Mouse (Mus musculus): ENCODE data around the gene Itgae. TPM values are rescaled to one million over a fixed set of nuclear protein-coding genes. Genes with fewer than 3 reads are reported as not detected.

The Itgae gene
- polyA plus RNA-seq, 1 experiment from 2014 or later: 0.05 TPM

- DNase-seq (ENCODE audit: low read depth, low spot score): no peak
- no peak for ATAC-seq
- H3K27me3 ChIP-seq: no peaks in the 10 kb centered on the region
- POLR2A ChIA-PET: interaction anchor here (1.4 kb wide), 1 partner anchor 11 kb away, joined by 7 read pairs; the partner anchor contains the start of genes Ctns and Shpk
- CTCF ChIA-PET: interaction anchor here (0.9 to 3.4 kb wide), 3 partner anchors 8 to 21 kb away, joined by 4 to 9 read pairs (median 5); partner anchors contain the start of gene Ctns
- TF ChIP-seq CTCF (IDR thresholded peaks at IDR 0.05): no peak
- in situ Hi-C loops (cut with MboI; ENCODE audit: low pct_unique_long_range_greater_than_20kb): no loop called here
These were observed 96.8 kb downstream of the Itgae start for GRCm38 (mm10) chr11:73187231-73187630.

- DNase-seq (ENCODE audit: low read depth, low spot score) (no peak), ATAC-seq (peak; percentile 40)
- no peak for TF ChIP-seq CTCF (IDR thresholded peaks at IDR 0.05)
- no peaks in the 10 kb centered on the region for H3K27me3 ChIP-seq
- CTCF ChIA-PET: interaction anchor here (1.1 to 1.4 kb wide), 3 partner anchors 15 to 30 kb away, joined by 3 to 4 read pairs (median 3); no protein-coding TSS in a partner anchor
- in situ Hi-C loops (cut with MboI; ENCODE audit: low pct_unique_long_range_greater_than_20kb): no loop called here
- POLR2A ChIA-PET: interaction anchor here (0.6 kb wide), 1 partner anchor 90 kb away, joined by 9 read pairs; no protein-coding TSS in a partner anchor
These were observed 102.7 kb downstream of the Itgae start for GRCm38 (mm10) chr11:73193047-73193446.

DNA sequence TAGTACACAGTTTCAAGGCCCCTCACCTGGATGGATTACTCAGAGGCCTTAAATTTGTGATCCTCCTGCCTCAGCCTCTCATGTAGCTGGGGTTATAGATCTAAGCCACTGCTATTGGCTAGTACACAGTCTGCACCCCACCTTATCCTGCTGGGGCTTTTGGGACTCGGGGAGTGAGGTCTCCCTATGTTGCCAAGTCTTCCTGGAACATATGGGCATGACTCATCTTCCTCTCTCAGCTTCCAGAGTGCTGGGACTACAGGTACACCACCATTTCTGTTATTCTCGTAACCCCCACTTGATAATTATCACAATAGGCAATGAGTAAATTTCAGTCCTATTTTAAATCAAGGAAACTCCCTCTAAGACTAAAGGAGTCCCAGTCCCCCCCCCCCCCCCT, 104.1 kb downstream of the Itgae start:
- H3K27me3 ChIP-seq: no peaks in the 10 kb centered on the region
- POLR2A ChIA-PET: no interaction called here
- in situ Hi-C loops (cut with MboI; ENCODE audit: low pct_unique_long_range_greater_than_20kb): no loop called here
- DNase-seq (ENCODE audit: low read depth, low spot score) (no peak), ATAC-seq (no peak)
- CTCF ChIA-PET: interaction anchor here (1.1 to 1.4 kb wide), 2 partner anchors 16 to 19 kb away, joined by 3 read pairs; no protein-coding TSS in a partner anchor
- no peak for TF ChIP-seq CTCF (IDR thresholded peaks at IDR 0.05)

Other genes starting within 250 kb of the Itgae start
- 0.06 TPM for gene Atp2a3, start 129.4 kb upstream of the Itgae start, polyA plus RNA-seq (2021)
- gene P2rx1, start 91.5 kb upstream of the Itgae start, polyA plus RNA-seq (2021): not detected
- gene Camkk1, start 71.6 kb upstream of the Itgae start, polyA plus RNA-seq (2021): 5.1 TPM
- 7.9 TPM for gene Ncbp3, start 42.8 kb upstream of the Itgae start, polyA plus RNA-seq (2021)
- 8.8 TPM for gene Haspin, start 47.7 kb downstream of the Itgae start, polyA plus RNA-seq (2021)
- 6.0 TPM for gene P2rx5, start 69.8 kb downstream of the Itgae start, polyA plus RNA-seq (2021)
- 79.4 TPM for gene Emc6, start 86.5 kb downstream of the Itgae start, polyA plus RNA-seq (2021)
- 157 TPM for gene Tax1bp3, start 86.5 kb downstream of the Itgae start, polyA plus RNA-seq (2021)
- 33.0 TPM for gene Ctns, start 108.5 kb downstream of the Itgae start, polyA plus RNA-seq (2021)
- 5.6 TPM for gene Shpk, start 108.9 kb downstream of the Itgae start, polyA plus RNA-seq (2021)
- gene Trpv1, start 143.7 kb downstream of the Itgae start, polyA plus RNA-seq (2021): not detected
- 0.01 TPM for gene Trpv3, start 176.8 kb downstream of the Itgae start, polyA plus RNA-seq (2021)
- gene Aspa, start 239.0 kb downstream of the Itgae start, polyA plus RNA-seq (2021): 1.1 TPM
- not detected for gene Gm49340, start 239.2 kb downstream of the Itgae start, polyA plus RNA-seq (2021)
- gene Spata22, start 239.2 kb downstream of the Itgae start, polyA plus RNA-seq (2021): 0.09 TPM

Data from Patski (cell line).